Comparison of ENCODE assay signal across 14 mouse cellular contexts in the genomic region with DNA sequence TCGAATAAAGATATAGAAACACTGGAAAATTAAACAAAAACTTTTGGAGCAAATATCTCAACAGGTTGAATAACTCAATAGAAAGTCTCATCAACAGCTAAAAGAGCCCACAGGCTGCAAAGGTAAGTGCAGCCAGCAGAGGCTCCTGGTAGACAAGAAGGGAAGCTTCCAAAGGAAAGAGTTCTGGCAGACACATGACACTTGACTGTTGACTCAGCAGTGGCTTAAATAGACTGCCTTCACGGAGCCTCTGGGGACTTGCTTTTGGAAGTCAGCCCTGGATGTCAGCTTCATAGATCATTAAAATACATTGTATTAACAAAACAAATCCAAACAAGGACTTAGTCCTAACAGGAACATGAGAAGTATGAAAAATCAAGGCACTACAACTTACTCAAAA.
DNase-seq lines count a peak whose midpoint lies in the region; ATAC-seq and TF ChIP-seq lines count a peak whose summit lies in the region.
"Had no signal": no experiment of that assay in that cellular context is flagged by ENCODE, and none has a peak within 500 bp of the region (broad histone marks: within the 10 kb centered on the region; RNA-seq: fewer than 3 reads in every experiment).

No protein-coding gene starts in this region.

- no peak overlapping the region for H3K4me3 ChIP-seq in kidney, postnatal 0 days (replicated peaks; ENCODE audit: low read depth, low read length)
- H3K4me3 ChIP-seq: embryonic facial prominence, embryonic 12.5 days; forebrain, embryonic 15.5 days; megakaryocyte, embryonic 14.5 days; stomach, embryonic 15.5 days had no signal

- no peaks in the 10 kb centered on the region for H3K9me3 ChIP-seq in kidney, postnatal 0 days (replicated peaks; ENCODE audit: low read length)
- H3K9me3 ChIP-seq: embryonic facial prominence, embryonic 12.5 days; forebrain, embryonic 15.5 days; megakaryocyte, embryonic 14.5 days; stomach, embryonic 15.5 days had no signal

- peak; percentile 48 for DNase-seq in kidney, postnatal 0 days (ENCODE audit: low spot score)
- no peak for DNase-seq in kidney, adult 18-20 months
- DNase-seq in adipocyte (ENCODE audit: low spot score), result peak; percentile 9
- peak; percentile 54 for DNase-seq in gastrocnemius, postnatal 14 days
- peak; percentile 12 for DNase-seq in lung, postnatal 25 days (ENCODE audit: low spot score)
- no peak for DNase-seq in embryo, embryonic 10 days (ENCODE audit: low spot score)
- DNase-seq in frontal cortex, postnatal 36 days (ENCODE audit: low spot score in 2 of 2), result no peak
- DNase-seq: cerebellum, adult 9-10 months had no signal

- H3K4me1 ChIP-seq in kidney, postnatal 0 days (replicated peaks; ENCODE audit: insufficient read depth, low read length), result no peaks in the 10 kb centered on the region
- H3K4me1 ChIP-seq: embryonic facial prominence, embryonic 12.5 days; forebrain, embryonic 15.5 days; megakaryocyte, embryonic 14.5 days; stomach, embryonic 15.5 days had no signal

- H3K36me3 ChIP-seq in kidney, postnatal 0 days (ENCODE audit: insufficient read depth, low read length), result no peaks in the 10 kb centered on the region
- H3K36me3 ChIP-seq: embryonic facial prominence, embryonic 12.5 days; forebrain, embryonic 15.5 days; stomach, embryonic 15.5 days had no signal

- TF ChIP-seq CTCF in kidney, postnatal 0 days (IDR thresholded peaks at IDR 0.05; ENCODE audit: low read depth), result no peak

- H3K27ac ChIP-seq in kidney, postnatal 0 days, result no peak overlapping the region
- H3K27ac ChIP-seq: embryonic facial prominence, embryonic 12.5 days; forebrain, embryonic 15.5 days; stomach, embryonic 15.5 days had no signal

- no peak for ATAC-seq in kidney, postnatal 0 days (replicated peaks; ENCODE audit: low FRiP score, low read depth)
- ATAC-seq: forebrain, embryonic 15.5 days; intestine, embryonic 16.5 days had no signal

- 46% methylated on average over 2 of the region's 2 CpGs for WGBS in kidney, postnatal 0 days

- H3K27me3 ChIP-seq in kidney, postnatal 0 days (ENCODE audit: insufficient read depth, low read length), result no peaks in the 10 kb centered on the region
- H3K27me3 ChIP-seq: embryonic facial prominence, embryonic 12.5 days; forebrain, embryonic 15.5 days; megakaryocyte, embryonic 14.5 days; stomach, embryonic 15.5 days had no signal

- intact Hi-C loops in gastrocnemius, postnatal 14 days (cut with DNase I; ENCODE audit: low total_unique reads), result no loop called here

- no peak overlapping the region for H3K9ac ChIP-seq in kidney, postnatal 0 days (ENCODE audit: low read depth, low read length)
- H3K9ac ChIP-seq: embryonic facial prominence, embryonic 12.5 days; forebrain, embryonic 15.5 days; stomach, embryonic 15.5 days had no signal

- no peak overlapping the region for H3K4me2 ChIP-seq in kidney, postnatal 0 days (ENCODE audit: low read length)
- H3K4me2 ChIP-seq: embryonic facial prominence, embryonic 12.5 days; forebrain, embryonic 15.5 days; liver, embryonic 11.5 days; stomach, embryonic 15.5 days had no signal

Comparison
In these comparisons a context has a peak if more than half of its experiments do, and no peak if none do; other contexts are left out.
1. DNase-seq: peak in kidney, postnatal 0 days (single experiment), adipocyte (single experiment), gastrocnemius, postnatal 14 days (single experiment) and lung, postnatal 25 days (single experiment); none in kidney, adult 18-20 months (single experiment), embryo, embryonic 10 days (single experiment) and frontal cortex, postnatal 36 days (0 of 2).